Mouse (Mus musculus) testis, postnatal 14 days (tissue): Measurements from ENCODE around the gene Aoah.

Source experiments
- DNase-seq: peaks from one replicate; pipeline ENCODE4 v3.0.0; 2021; ENCODE audit warnings: low spot score

Aoah gene

GRCm38 (mm10) chr13:21074847-21075246, 280.9 kb downstream of the Aoah start, which contains the start of gene Olfr1370:
Olfr1370 (minus strand) TSS chr13:21074947.
- no peak for DNase-seq

- DNase-seq: no peak
Measured at GRCm38 (mm10) chr13:21082686-21083085, 288.8 kb downstream of the Aoah start.
